ENCODE assay signal across 10 mouse cellular contexts in genomic region chrX:162510426-162510980, GRCm38 (mm10).
DNase-seq lines count a peak whose midpoint lies in the region; TF ChIP-seq lines count a peak whose summit lies in the region.
"Had no signal": no experiment of that assay in that cellular context is flagged by ENCODE, and none has a peak within 500 bp of the region (broad histone marks: within the 10 kb centered on the region; RNA-seq: fewer than 3 reads in every experiment).

No protein-coding gene starts in this region.

- H3K4me3 ChIP-seq in layer of hippocampus, adult 2 months = no peak overlapping the region
- H3K4me3 ChIP-seq: embryonic facial prominence, embryonic 12.5 days; midbrain, embryonic 13.5 days had no signal

- DNase-seq in embryo, embryonic 11 days = peak; percentile 18
- DNase-seq in embryo, embryonic 10 days (ENCODE audit: low spot score) = no peak
- DNase-seq in layer of hippocampus, adult 2 months (ENCODE audit: low spot score in 2 of 2) = peak in 1 of 2 experiments; percentile 41
- DNase-seq in layer of hippocampus, adult 11-12 months (ENCODE audit: low spot score) = no peak
- DNase-seq in Muller cell, postnatal 12 days (ENCODE audit: inconsistent ontology term) = peak; percentile 52
- peak; percentile 46 for DNase-seq in lung, postnatal 36 days
- no peak for DNase-seq in left cerebral cortex, adult 8-10 months (ENCODE audit: low spot score in 2 of 2)
- no peak for DNase-seq in frontal cortex, postnatal 25 days (ENCODE audit: low spot score in 2 of 2)

- peak overlapping the region; percentile 57; the same call in 1 of the 2 replicates for H3K27ac ChIP-seq in layer of hippocampus, adult 2 months
- H3K27ac ChIP-seq: embryonic facial prominence, embryonic 12.5 days; midbrain, embryonic 13.5 days had no signal

- TF ChIP-seq CTCF in layer of hippocampus, adult 2 months (conservative IDR thresholded peaks at IDR 0.05) = peak; percentile 71

Comparison
In these comparisons a context has a peak if more than half of its experiments do, and no peak if none do; other contexts are left out.
1. DNase-seq: peak in embryo, embryonic 11 days (single experiment), Muller cell, postnatal 12 days (single experiment) and lung, postnatal 36 days (single experiment); none in embryo, embryonic 10 days (single experiment), layer of hippocampus, adult 11-12 months (single experiment), left cerebral cortex, adult 8-10 months (0 of 2) and frontal cortex, postnatal 25 days (0 of 2).